Mouse (Mus musculus): Measurements from ENCODE around the gene Fig4.

The Fig4 gene

GRCm38 (mm10) chr10:41241080-41241479 lies 62.0 kb downstream of the Fig4 start:
- TF ChIP-seq CTCF (conservative IDR thresholded peaks at IDR 0.05; ENCODE audit: low read length) (no peak), NANOG (IDR thresholded peaks at IDR 0.05; ENCODE audit: borderline replicate concordance, low read length) (no peak), POU5F1 (IDR thresholded peaks at IDR 0.05; ENCODE audit: borderline replicate concordance, low read length) (no peak)
- no peak overlapping the region for H3K4me3 ChIP-seq (replicated peaks; ENCODE audit: low read length)
- H3K27me3 ChIP-seq (ENCODE audit: insufficient read depth, low read length): no peaks in the 10 kb centered on the region
- no peaks in the 10 kb centered on the region for H3K9me3 ChIP-seq (ENCODE audit: low read length)
- peaks cover 11% of the 10 kb centered on the region for H3K4me1 ChIP-seq (replicated peaks; ENCODE audit: low read depth, low read length)
- peaks cover 63% of the 10 kb centered on the region for H3K36me3 ChIP-seq (ENCODE audit: insufficient read depth, low read length)

- peaks cover 1% of the 10 kb centered on the region; the same call in 1 of the 2 replicates for H3K4me1 ChIP-seq (replicated peaks; ENCODE audit: low read depth, low read length)
- no peaks in the 10 kb centered on the region for H3K27me3 ChIP-seq (ENCODE audit: insufficient read depth, low read length)
- H3K4me3 ChIP-seq (replicated peaks; ENCODE audit: low read length): no peak overlapping the region
- no peaks in the 10 kb centered on the region for H3K9me3 ChIP-seq (ENCODE audit: low read length)
- TF ChIP-seq CTCF (conservative IDR thresholded peaks at IDR 0.05; ENCODE audit: low read length) (no peak), POU5F1 (IDR thresholded peaks at IDR 0.05; ENCODE audit: borderline replicate concordance, low read length) (no peak), NANOG (IDR thresholded peaks at IDR 0.05; ENCODE audit: borderline replicate concordance, low read length) (no peak)
- peaks cover 55% of the 10 kb centered on the region for H3K36me3 ChIP-seq (ENCODE audit: insufficient read depth, low read length)
Measured at GRCm38 (mm10) chr10:41236020-41236419, 67.0 kb downstream of the Fig4 start.

- no peaks in the 10 kb centered on the region for H3K4me1 ChIP-seq (replicated peaks; ENCODE audit: low read depth, low read length)
- no peaks in the 10 kb centered on the region for H3K27me3 ChIP-seq (ENCODE audit: insufficient read depth, low read length)
- H3K4me3 ChIP-seq (replicated peaks; ENCODE audit: low read length): no peak overlapping the region
- no peaks in the 10 kb centered on the region for H3K9me3 ChIP-seq (ENCODE audit: low read length)
- H3K36me3 ChIP-seq (ENCODE audit: insufficient read depth, low read length): peaks cover 54% of the 10 kb centered on the region
- no peak for TF ChIP-seq NANOG (IDR thresholded peaks at IDR 0.05; ENCODE audit: borderline replicate concordance, low read length)
Measured at GRCm38 (mm10) chr10:41235584-41235983, 67.5 kb downstream of the Fig4 start.

GRCm38 (mm10) chr10:41235159-41235558 lies 67.9 kb downstream of the Fig4 start:
- Histone ChIP-seq H3K4me3 (replicated peaks; ENCODE audit: low read length) (no peak overlapping the region), H3K36me3 (ENCODE audit: insufficient read depth, low read length) (peaks cover 54% of the 10 kb centered on the region), H3K4me1 (replicated peaks; ENCODE audit: low read depth, low read length) (no peaks in the 10 kb centered on the region), H3K9me3 (ENCODE audit: low read length) (no peaks in the 10 kb centered on the region), H3K27me3 (ENCODE audit: insufficient read depth, low read length) (no peaks in the 10 kb centered on the region)
- no peak for TF ChIP-seq NANOG (IDR thresholded peaks at IDR 0.05; ENCODE audit: borderline replicate concordance, low read length)
- TF ChIP-seq CTCF (conservative IDR thresholded peaks at IDR 0.05; ENCODE audit: low read length): no peak
- no peak for TF ChIP-seq POU5F1 (IDR thresholded peaks at IDR 0.05; ENCODE audit: borderline replicate concordance, low read length)

GRCm38 (mm10) chr10:41234552-41234951 lies 68.5 kb downstream of the Fig4 start:
- Histone ChIP-seq H3K4me3 (replicated peaks; ENCODE audit: low read length) (no peak overlapping the region), H3K9me3 (ENCODE audit: low read length) (no peaks in the 10 kb centered on the region), H3K4me1 (replicated peaks; ENCODE audit: low read depth, low read length) (no peaks in the 10 kb centered on the region), H3K27me3 (ENCODE audit: insufficient read depth, low read length) (no peaks in the 10 kb centered on the region), H3K36me3 (ENCODE audit: insufficient read depth, low read length) (peaks cover 48% of the 10 kb centered on the region)
- TF ChIP-seq NANOG (IDR thresholded peaks at IDR 0.05; ENCODE audit: borderline replicate concordance, low read length): no peak
- no peak for TF ChIP-seq CTCF (conservative IDR thresholded peaks at IDR 0.05; ENCODE audit: low read length)
- no peak for TF ChIP-seq POU5F1 (IDR thresholded peaks at IDR 0.05; ENCODE audit: borderline replicate concordance, low read length)

- no peaks in the 10 kb centered on the region for H3K4me1 ChIP-seq (replicated peaks; ENCODE audit: low read depth, low read length)
- no peak overlapping the region for H3K4me3 ChIP-seq (replicated peaks; ENCODE audit: low read length)
- no peak for TF ChIP-seq CTCF (conservative IDR thresholded peaks at IDR 0.05; ENCODE audit: low read length)
- no peak for TF ChIP-seq POU5F1 (IDR thresholded peaks at IDR 0.05; ENCODE audit: borderline replicate concordance, low read length)
- TF ChIP-seq NANOG (IDR thresholded peaks at IDR 0.05; ENCODE audit: borderline replicate concordance, low read length): no peak
- H3K27me3 ChIP-seq (ENCODE audit: insufficient read depth, low read length): no peaks in the 10 kb centered on the region
- no peaks in the 10 kb centered on the region for H3K9me3 ChIP-seq (ENCODE audit: low read length)
- peaks cover 37% of the 10 kb centered on the region for H3K36me3 ChIP-seq (ENCODE audit: insufficient read depth, low read length)
Measured at GRCm38 (mm10) chr10:41233140-41233539, 69.9 kb downstream of the Fig4 start.

- peaks cover 46% of the 10 kb centered on the region for H3K36me3 ChIP-seq (ENCODE audit: insufficient read depth, low read length)
- no peak overlapping the region for H3K4me3 ChIP-seq (replicated peaks; ENCODE audit: low read length)
- H3K27me3 ChIP-seq (ENCODE audit: insufficient read depth, low read length): no peaks in the 10 kb centered on the region
- TF ChIP-seq NANOG (IDR thresholded peaks at IDR 0.05; ENCODE audit: borderline replicate concordance, low read length): no peak
- no peak for TF ChIP-seq CTCF (conservative IDR thresholded peaks at IDR 0.05; ENCODE audit: low read length)
- no peak for TF ChIP-seq POU5F1 (IDR thresholded peaks at IDR 0.05; ENCODE audit: borderline replicate concordance, low read length)
- H3K9me3 ChIP-seq (ENCODE audit: low read length): no peaks in the 10 kb centered on the region
- no peaks in the 10 kb centered on the region for H3K4me1 ChIP-seq (replicated peaks; ENCODE audit: low read depth, low read length)
Measured at GRCm38 (mm10) chr10:41231163-41231835, 71.8 kb downstream of the Fig4 start.

GRCm38 (mm10) chr10:41227626-41228025 lies 75.4 kb downstream of the Fig4 start:
- Histone ChIP-seq H3K4me1 (replicated peaks; ENCODE audit: low read depth, low read length) (no peaks in the 10 kb centered on the region), H3K9me3 (ENCODE audit: low read length) (no peaks in the 10 kb centered on the region), H3K4me3 (replicated peaks; ENCODE audit: low read length) (no peak overlapping the region), H3K27me3 (ENCODE audit: insufficient read depth, low read length) (no peaks in the 10 kb centered on the region), H3K36me3 (ENCODE audit: insufficient read depth, low read length) (peaks cover 48% of the 10 kb centered on the region)
- no peak for TF ChIP-seq CTCF (conservative IDR thresholded peaks at IDR 0.05; ENCODE audit: low read length)
- TF ChIP-seq POU5F1 (IDR thresholded peaks at IDR 0.05; ENCODE audit: borderline replicate concordance, low read length): no peak
- TF ChIP-seq NANOG (IDR thresholded peaks at IDR 0.05; ENCODE audit: borderline replicate concordance, low read length): no peak

- TF ChIP-seq CTCF (conservative IDR thresholded peaks at IDR 0.05; ENCODE audit: low read length) (no peak), NANOG (IDR thresholded peaks at IDR 0.05; ENCODE audit: borderline replicate concordance, low read length) (no peak), POU5F1 (IDR thresholded peaks at IDR 0.05; ENCODE audit: borderline replicate concordance, low read length) (no peak)
- Histone ChIP-seq H3K27me3 (ENCODE audit: insufficient read depth, low read length) (no peaks in the 10 kb centered on the region), H3K9me3 (ENCODE audit: low read length) (no peaks in the 10 kb centered on the region; the same call in 1 of the 2 replicates), H3K4me1 (replicated peaks; ENCODE audit: low read depth, low read length) (no peaks in the 10 kb centered on the region), H3K4me3 (replicated peaks; ENCODE audit: low read length) (no peak overlapping the region), H3K36me3 (ENCODE audit: insufficient read depth, low read length) (peaks cover 70% of the 10 kb centered on the region)
Measured at GRCm38 (mm10) chr10:41223499-41223898, 79.6 kb downstream of the Fig4 start.
